Mouse (Mus musculus) CD8-positive naive resting alpha-beta T cell, adult 2 months (primary cell): ENCODE measurements around the gene Pon2.
"Not testable (repeated sequence)": the region's sequence is repeated elsewhere in the genome, so short reads cannot be mapped to it uniquely, and the experiment has no call there.

Source experiments
- DNase-seq, 2 experiments: peaks; one replicate each; pipeline ENCODE4 v3.0.0; 2022; ENCODE audit warnings: low read depth in 2 of 2, low spot score in 2 of 2

Pon2 gene

DNA sequence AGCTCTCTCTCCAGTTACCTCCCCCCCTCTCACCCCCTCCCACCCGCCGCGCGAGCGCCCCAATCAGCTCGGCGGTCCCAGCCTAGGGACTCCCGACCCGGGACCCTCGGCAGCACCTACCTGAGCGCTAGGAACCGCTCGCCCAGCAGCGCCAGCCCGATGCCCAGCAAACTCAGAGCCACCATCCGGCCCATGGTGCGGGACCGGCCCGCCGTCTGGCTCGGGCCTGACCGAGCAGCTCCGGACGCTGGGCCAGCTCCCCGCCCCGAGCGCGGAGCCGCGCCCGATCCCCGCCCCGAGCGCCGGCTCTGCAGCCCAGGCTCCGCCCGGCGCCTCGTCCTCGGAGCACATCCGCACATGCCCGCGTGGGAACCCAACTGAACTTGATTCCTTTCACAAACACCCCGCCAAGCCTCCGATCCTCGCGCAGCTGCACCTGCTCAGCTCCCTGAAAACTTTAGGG lies at the start of gene Pon2:
Gene Pon2 (minus strand): TSS at position 364 of the 463 bp plus-strand sequence.
- peak; percentile 75 to 79 for DNase-seq

DNA sequence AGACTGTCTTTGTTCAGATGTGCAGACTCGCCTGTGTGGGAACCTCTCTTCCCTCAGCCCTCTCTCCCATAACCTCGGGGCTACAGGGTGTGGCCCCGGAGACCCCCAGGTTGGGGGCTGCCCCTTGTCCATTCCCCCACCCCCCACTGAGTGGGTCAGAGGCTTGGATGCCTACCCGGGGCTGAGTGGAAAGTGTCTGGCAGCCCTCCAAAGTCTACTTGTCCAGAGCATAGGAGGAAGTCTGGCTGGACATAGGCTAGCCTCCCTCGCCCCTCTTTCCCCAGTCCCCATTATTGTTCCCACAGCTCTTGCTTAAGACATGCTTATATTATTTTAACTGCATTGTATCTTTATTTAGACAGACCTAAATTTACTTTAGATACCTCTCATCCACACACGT lies 46.0 kb upstream of the Pon2 start:
- no peak for DNase-seq

- not testable (repeated sequence) for DNase-seq
These were observed 41.0 kb upstream of the Pon2 start for GRCm38 (mm10) chr6:5339283-5339682.

- DNase-seq, result not testable (repeated sequence)
These were observed 40.5 kb upstream of the Pon2 start for GRCm38 (mm10) chr6:5338781-5339180.

GRCm38 (mm10) chr6:5336016-5336415 lies 37.8 kb upstream of the Pon2 start:
- DNase-seq, result not testable (repeated sequence)

DNA sequence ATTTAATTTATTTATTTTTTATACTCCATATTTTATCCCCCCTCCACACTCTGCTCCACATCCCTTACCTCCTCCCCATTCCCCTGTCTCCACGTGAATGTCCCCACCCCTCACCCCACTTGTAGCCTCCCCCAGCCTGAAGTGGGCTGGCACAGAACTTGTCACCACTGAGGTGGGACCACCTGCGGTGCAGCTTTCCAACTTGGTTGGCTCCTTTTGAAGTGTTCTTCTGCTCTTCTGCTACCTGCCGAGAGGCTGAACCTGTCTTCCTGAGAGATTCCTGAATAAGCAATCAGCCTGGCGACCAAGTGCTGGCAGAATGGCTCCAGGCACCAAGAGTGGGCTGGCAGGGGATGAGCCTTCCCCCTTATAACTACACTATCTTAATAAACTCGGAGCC lies 35.8 kb upstream of the Pon2 start:
- DNase-seq, result no peak

- DNase-seq, result no peak
These were observed 34.4 kb upstream of the Pon2 start for GRCm38 (mm10) chr6:5332560-5333150.

DNA sequence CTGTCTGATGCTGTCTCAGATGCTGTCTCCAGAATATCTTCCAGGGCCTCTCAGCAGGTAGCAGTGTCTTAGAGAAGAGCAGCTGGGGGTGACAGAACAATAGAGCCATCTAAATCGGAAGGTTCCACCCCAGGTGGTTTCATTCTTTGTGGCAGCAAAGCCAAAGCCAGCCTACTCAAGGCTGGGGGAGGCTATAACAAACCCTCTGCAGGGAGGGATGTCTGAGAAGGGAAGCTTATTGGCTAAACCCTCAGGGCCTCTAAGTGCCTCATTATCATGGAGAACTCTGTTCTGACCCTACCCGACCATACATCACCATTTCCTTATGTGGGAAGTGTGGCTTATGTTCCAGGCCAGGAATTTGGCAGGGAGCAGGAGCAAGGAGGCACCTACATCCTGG lies 26.9 kb upstream of the Pon2 start:
- DNase-seq, result no peak

- DNase-seq, result not testable (repeated sequence)
These were observed 25.8 kb upstream of the Pon2 start for GRCm38 (mm10) chr6:5324101-5324500.

DNA sequence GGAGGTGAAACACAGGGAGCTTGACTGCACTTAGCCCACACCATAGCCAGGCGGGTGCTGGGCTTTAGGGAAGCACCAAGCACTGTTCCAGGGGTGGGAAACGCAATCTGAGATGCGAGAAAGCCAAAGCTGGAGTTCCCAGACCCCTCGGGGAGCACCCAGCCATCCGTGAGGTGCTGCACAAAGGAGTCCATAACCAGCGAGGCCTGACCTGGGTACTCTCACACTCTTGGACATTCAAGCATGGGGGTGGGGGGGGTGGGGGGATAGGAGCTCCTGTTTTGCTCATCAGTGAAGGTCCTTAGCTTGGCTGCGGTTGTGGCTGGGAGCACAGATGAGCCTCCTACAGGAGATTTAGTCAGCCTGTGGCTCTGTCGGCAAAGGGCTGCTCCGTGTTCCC lies 18.4 kb upstream of the Pon2 start:
- no peak for DNase-seq

- DNase-seq, result no peak
These were observed 17.0 kb upstream of the Pon2 start for GRCm38 (mm10) chr6:5315053-5315759.

GRCm38 (mm10) chr6:5313951-5314590 lies 15.8 kb upstream of the Pon2 start:
- DNase-seq, result no peak

DNA sequence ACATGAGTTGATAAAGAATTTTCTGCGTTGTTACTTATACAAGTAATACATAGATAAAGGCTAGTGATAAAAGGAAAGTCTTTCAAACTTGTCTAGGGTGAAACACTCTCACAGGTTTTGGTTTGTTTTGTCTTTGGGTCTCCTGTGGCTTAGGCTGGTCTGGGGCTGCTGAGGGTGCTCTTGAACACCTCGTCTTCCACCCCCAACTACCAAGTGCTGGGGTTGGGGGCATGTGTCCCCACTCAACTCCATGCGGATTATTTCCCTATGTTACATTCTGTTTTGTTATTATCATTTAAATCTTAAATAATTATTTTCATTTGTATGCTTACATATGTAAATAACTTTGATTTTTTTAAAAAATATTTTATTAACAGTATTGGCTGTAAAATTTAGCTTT lies 12.2 kb upstream of the Pon2 start:
- DNase-seq, result no peak

DNA sequence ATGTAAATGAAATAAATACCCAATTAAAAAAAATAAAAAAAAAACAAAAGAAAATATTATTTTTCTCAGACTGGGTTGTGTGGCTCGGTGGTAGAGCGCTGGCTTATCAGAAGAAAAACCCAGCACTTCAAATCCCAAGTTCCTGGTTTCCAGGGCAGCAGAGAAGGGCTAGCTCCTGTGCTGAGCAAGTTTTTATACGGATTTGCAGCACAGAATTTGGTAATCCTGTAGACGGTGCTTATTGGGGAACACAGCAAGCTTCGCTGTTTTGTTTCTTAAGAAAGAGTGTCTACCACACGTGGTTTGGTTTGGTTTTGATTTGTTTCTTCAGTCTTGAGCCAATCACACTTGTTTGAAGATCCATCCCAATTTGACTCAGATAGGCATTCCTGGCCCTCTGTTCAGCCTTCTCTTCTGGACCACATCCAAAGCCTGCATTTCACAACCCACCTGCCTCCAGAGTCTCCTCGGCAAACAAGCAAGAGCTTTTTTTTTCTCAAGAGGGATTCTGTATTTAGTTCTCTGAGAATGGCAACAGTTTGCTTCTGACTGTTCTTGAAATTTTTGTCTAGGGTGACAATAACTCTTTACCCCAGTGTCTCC lies 11.4 kb upstream of the Pon2 start:
- no peak for DNase-seq

- no peak for DNase-seq
These were observed 7.7 kb upstream of the Pon2 start for GRCm38 (mm10) chr6:5305926-5306325.

GRCm38 (mm10) chr6:5304956-5305355 lies 6.7 kb upstream of the Pon2 start:
- DNase-seq, result no peak

DNA sequence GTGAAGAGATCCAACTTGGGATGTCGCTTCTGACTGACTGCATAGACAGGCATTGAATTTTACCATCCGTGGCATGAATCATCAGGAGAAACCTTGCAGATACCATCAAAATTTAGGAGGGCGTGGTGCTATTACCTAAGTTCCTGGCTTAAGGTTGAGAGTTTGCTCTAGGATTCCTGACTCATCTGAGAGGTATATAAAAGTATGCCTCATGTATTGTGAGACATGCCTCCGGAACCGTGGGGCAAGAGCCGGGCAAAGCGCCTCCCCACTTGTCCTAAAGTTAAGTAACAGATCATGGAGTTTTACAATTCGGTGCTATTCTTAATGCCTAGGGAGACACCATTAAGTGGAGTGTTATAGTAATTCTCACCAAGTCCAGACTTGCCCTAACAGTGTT lies 2.4 kb upstream of the Pon2 start:
- no peak for DNase-seq

DNA sequence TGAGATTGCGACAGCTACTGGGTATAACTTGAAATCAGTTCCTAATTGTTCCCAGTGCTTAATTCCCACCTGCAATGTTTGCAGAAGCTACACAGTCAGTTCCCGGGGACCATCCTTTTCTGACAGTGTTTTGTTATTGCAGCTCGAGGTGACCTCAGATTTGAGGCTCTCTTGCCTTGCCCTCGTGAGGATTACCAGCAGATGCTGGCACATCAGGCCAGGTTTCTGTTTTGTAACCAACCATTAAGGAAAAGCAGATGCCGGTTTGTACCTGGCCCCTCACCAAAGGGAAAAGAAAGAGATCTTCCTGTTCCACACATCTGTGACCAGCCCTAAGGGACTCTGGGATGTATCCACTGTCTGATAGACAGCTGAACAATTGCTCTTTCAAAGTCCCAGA lies 1.3 kb upstream of the Pon2 start:
- no peak for DNase-seq

GRCm38 (mm10) chr6:5297321-5298091 lies 749 bp downstream of the Pon2 start:
- DNase-seq, result peak; percentile 58 to 64

DNA sequence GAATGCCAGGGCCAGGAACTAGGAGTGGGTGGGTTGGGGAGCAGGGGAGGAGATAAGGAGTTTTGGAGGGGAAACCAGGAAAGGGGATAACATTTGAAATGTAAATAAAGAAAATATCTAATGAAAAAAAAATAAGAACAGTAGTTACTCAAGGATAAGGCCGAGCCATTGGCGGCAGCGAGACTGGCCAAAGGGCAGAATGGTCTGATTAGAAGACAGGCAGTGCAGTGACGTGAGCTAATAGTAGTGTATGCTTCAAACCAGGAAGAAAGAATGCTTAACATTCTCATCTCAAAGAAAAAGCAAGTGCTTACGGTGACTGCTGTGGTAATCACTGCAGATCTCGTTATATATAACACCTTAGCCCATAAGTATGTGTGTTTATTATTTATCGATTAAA lies 2.2 kb downstream of the Pon2 start:
- DNase-seq, result no peak
